Mouse (Mus musculus) myocyte (in vitro differentiated cells): ENCODE results near the gene Clint1.

Experiments
- CEBPB ChIP-seq: IDR thresholded peaks from 2 replicates; pipeline ENCODE4 v1.6.1; 2011; ENCODE audit warnings: mild to moderate bottlenecking, moderate library complexity; ENCODE audit not compliant: poor library complexity, insufficient read depth, severe bottlenecking
- MAX ChIP-seq: IDR thresholded peaks from one replicate; pipeline ENCODE4 v1.6.1; 2011; ENCODE audit warnings: low read depth, mild to moderate bottlenecking, control low read depth
- MYOD1 ChIP-seq, 3 experiments: IDR thresholded peaks; one replicate each; pipeline ENCODE4 v1.6.1; 2011; ENCODE audit warnings: control low read depth in 2 of 3, low read depth in 2 of 3, mild to moderate bottlenecking in 2 of 3, moderate library complexity in 1 of 3; ENCODE audit not compliant: insufficient read length in 2 of 3, control insufficient read depth in 1 of 3
- MYOG ChIP-seq, 3 experiments: IDR thresholded peaks; one replicate each; pipeline ENCODE4 v1.6.1; 2011; ENCODE audit warnings: control low read depth in 2 of 3, low read depth in 2 of 3, mild to moderate bottlenecking in 2 of 3; ENCODE audit not compliant: insufficient read length in 2 of 3, control insufficient read depth in 1 of 3, insufficient read depth in 1 of 3
- POLR2A ChIP-seq: IDR thresholded peaks from one replicate; pipeline ENCODE4 v1.6.1; 2011; ENCODE audit warnings: low read depth, mild to moderate bottlenecking, control low read depth, moderate library complexity; ENCODE audit not compliant: insufficient read length
- POLR2AphosphoS2 ChIP-seq: IDR thresholded peaks from one replicate; pipeline ENCODE4 v1.6.1; 2011; ENCODE audit warnings: low read depth, control low read depth; ENCODE audit not compliant: insufficient read length
- SRF ChIP-seq: IDR thresholded peaks from one replicate; pipeline ENCODE4 v1.6.1; 2011; ENCODE audit warnings: low read depth; ENCODE audit not compliant: control insufficient read depth, insufficient read length
- TCF12 ChIP-seq: IDR thresholded peaks from one replicate; pipeline ENCODE4 v1.6.1; 2011; ENCODE audit warnings: mild to moderate bottlenecking, control low read depth; ENCODE audit not compliant: poor library complexity, insufficient read depth, severe bottlenecking
- USF1 ChIP-seq: IDR thresholded peaks from one replicate; pipeline ENCODE4 v1.6.1; 2011; ENCODE audit warnings: low read depth, mild to moderate bottlenecking, control low read depth, moderate library complexity

GRCm38 (mm10) chr11:45847548-45847947 is 4.3 kb upstream of the Clint1 start:
- TF ChIP-seq CEBPB (no peak), MYOD1 (IDR thresholded peaks at IDR 0.05; ENCODE audit: control insufficient read depth in 1 of 3, insufficient read length in 2 of 3, low read depth in 2 of 3) (no peak), POLR2A (no peak), MAX (no peak), MYOG (IDR thresholded peaks at IDR 0.05; ENCODE audit: control insufficient read depth in 1 of 3, insufficient read depth in 1 of 3, insufficient read length in 2 of 3, low read depth in 2 of 3) (no peak), TCF12 (no peak), SRF (no peak), POLR2AphosphoS2 (no peak), USF1 (no peak)
